Mouse (Mus musculus): Measurements from ENCODE around the gene Tspoap1.

GRCm38 (mm10) chr11:87802621-87803020 is 42.3 kb downstream of the Tspoap1 start:
- TF ChIP-seq CTCF (IDR thresholded peaks at IDR 0.05) (peak; percentile 66), EP300 (IDR thresholded peaks at IDR 0.05) (no peak)
